Mouse (Mus musculus) embryo, embryonic 10 days (tissue): Measurements from ENCODE around the gene Cyp2b13.
"Not testable (repeated sequence)": the region's sequence is repeated elsewhere in the genome, so short reads cannot be mapped to it uniquely, and the experiment has no call there.

ENCODE experiments used
- DNase-seq: peaks from one replicate; pipeline ENCODE4 v3.0.0-alpha.2; 2015; ENCODE audit warnings: low spot score

The Cyp2b13 gene

GRCm38 (mm10) chr7:26061197-26061596, at the start of gene Cyp2b13:
Gene Cyp2b13 (plus strand): TSS chr7:26061497.
- DNase-seq, result not testable (repeated sequence)

DNA sequence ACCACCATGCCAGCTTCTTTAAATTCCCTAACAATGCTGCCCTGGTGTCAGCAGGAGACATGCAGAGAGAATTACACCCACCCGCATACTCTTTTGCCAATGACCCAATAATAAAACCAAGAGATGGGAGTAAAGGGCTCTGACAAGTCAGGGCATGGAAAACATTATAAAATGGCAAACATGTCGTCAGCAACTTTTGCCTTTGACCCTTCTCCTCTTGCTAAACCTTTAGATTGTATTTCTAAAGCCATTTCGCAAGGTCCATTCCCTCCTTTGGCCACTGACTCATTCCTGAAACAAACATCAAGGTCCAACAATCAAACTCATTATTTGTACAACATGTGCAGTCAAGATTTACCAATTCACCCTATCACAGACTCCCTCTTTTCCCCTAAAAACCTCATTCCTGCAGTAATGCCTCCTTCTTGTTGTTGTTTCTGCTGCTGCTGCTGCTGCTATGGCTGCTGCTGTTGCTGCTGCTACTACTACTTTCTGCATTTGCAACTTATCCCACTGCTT, 41.4 kb upstream of the Cyp2b13 start:
- DNase-seq, result not testable (repeated sequence)

GRCm38 (mm10) chr7:26054885-26055630, 6.2 kb upstream of the Cyp2b13 start:
- not testable (repeated sequence) for DNase-seq

- not testable (repeated sequence) for DNase-seq
Observed at GRCm38 (mm10) chr7:26071677-26072076, 10.4 kb downstream of the Cyp2b13 start.

DNA sequence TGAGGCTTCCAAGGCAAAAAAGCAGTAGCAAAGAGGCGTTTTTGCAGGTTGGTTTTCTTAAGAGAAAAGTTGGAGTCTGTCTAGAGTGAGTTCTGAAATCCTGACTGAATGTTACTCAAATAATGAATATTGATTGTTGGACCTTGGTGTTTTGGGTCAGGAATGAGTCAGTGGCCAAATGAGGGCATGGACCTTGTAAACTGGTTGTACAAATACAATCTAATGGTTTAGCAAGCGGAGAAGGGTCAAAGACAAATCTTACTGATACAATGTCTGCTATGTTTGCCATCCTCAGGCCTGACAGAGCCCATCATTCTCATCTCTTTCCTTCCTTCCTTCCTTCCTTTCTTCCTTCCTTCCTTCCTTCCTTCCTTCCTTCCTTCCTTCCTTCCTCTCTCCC, 21.3 kb downstream of the Cyp2b13 start:
- DNase-seq, result no peak

GRCm38 (mm10) chr7:26087391-26087790, 26.1 kb downstream of the Cyp2b13 start:
- DNase-seq, result no peak

- not testable (repeated sequence) for DNase-seq
Observed at GRCm38 (mm10) chr7:26088578-26088977, 27.3 kb downstream of the Cyp2b13 start.

DNA sequence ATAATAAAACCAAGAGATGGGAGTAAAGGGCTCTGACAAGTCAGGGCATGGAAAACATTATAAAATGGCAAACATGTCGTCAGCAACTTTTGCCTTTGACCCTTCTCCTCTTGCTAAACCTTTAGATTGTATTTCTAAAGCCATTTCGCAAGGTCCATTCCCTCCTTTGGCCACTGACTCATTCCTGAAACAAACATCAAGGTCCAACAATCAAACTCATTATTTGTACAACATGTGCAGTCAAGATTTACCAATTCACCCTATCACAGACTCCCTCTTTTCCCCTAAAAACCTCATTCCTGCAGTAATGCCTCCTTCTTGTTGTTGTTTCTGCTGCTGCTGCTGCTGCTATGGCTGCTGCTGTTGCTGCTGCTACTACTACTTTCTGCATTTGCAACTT, 78.3 kb downstream of the Cyp2b13 start:
- not testable (repeated sequence) for DNase-seq

- DNase-seq, result not testable (repeated sequence)
Observed at GRCm38 (mm10) chr7:26143657-26144056, 82.4 kb downstream of the Cyp2b13 start.
